Mouse (Mus musculus): ENCODE results near the gene Rtp3. TPM values are rescaled to one million over a fixed set of nuclear protein-coding genes. Genes with fewer than 3 reads are reported as not detected.

Rtp3 gene
- polyA plus RNA-seq, 1 experiment from 2014 or later: not detected

GRCm38 (mm10) chr9:110965062-110965909, 25.1 kb downstream of the Rtp3 start:
- H3K36me3 ChIP-seq: no peaks in the 10 kb centered on the region
- no peak overlapping the region for H3K4me2 ChIP-seq (replicated peaks)
- no peaks in the 10 kb centered on the region for H3K9me3 ChIP-seq
- H3K4me1 ChIP-seq: no peaks in the 10 kb centered on the region
- 92% methylated on average over 22 of the region's 22 CpGs for WGBS
- no peak for ATAC-seq (ENCODE audit: low FRiP score, low read depth)
- no peak overlapping the region for H3K4me3 ChIP-seq
- no peak overlapping the region for H3K27ac ChIP-seq
- no peaks in the 10 kb centered on the region for H3K27me3 ChIP-seq (replicated peaks)
- H3K9ac ChIP-seq: no peak overlapping the region

GRCm38 (mm10) chr9:110963566-110964115, 26.7 kb downstream of the Rtp3 start:
- H3K27me3 ChIP-seq (replicated peaks): no peaks in the 10 kb centered on the region
- no peak overlapping the region for H3K4me2 ChIP-seq (replicated peaks)
- no peaks in the 10 kb centered on the region for H3K36me3 ChIP-seq
- no peaks in the 10 kb centered on the region for H3K4me1 ChIP-seq
- H3K9me3 ChIP-seq: no peaks in the 10 kb centered on the region
- H3K9ac ChIP-seq: no peak overlapping the region
- 91% methylated on average over 8 of the region's 8 CpGs for WGBS
- ATAC-seq (ENCODE audit: low FRiP score, low read depth): no peak
- H3K4me3 ChIP-seq: no peak overlapping the region
- H3K27ac ChIP-seq: no peak overlapping the region

GRCm38 (mm10) chr9:110961386-110961785, 29.0 kb downstream of the Rtp3 start:
- Histone ChIP-seq H3K27me3 (replicated peaks) (no peaks in the 10 kb centered on the region), H3K4me2 (replicated peaks) (no peak overlapping the region), H3K4me1 (no peaks in the 10 kb centered on the region), H3K4me3 (no peak overlapping the region), H3K36me3 (no peaks in the 10 kb centered on the region), H3K9ac (no peak overlapping the region), H3K27ac (no peak overlapping the region), H3K9me3 (no peaks in the 10 kb centered on the region)
- 95% methylated on average over 8 of the region's 8 CpGs for WGBS
- no peak for ATAC-seq (ENCODE audit: low FRiP score, low read depth)

GRCm38 (mm10) chr9:110960230-110961149, 29.9 kb downstream of the Rtp3 start:
- no peaks in the 10 kb centered on the region for H3K4me1 ChIP-seq
- H3K9me3 ChIP-seq: no peaks in the 10 kb centered on the region
- no peak overlapping the region for H3K27ac ChIP-seq
- no peak overlapping the region for H3K9ac ChIP-seq
- H3K36me3 ChIP-seq: no peaks in the 10 kb centered on the region
- ATAC-seq (ENCODE audit: low FRiP score, low read depth): no peak
- no peak overlapping the region for H3K4me3 ChIP-seq
- 0 out of 2 replicates have a peak, but pooled peaks cover 4% of the 10 kb centered on the region for H3K27me3 ChIP-seq (replicated peaks)
- WGBS: 85% methylated on average over 13 of the region's 13 CpGs
- H3K4me2 ChIP-seq (replicated peaks): no peak overlapping the region

GRCm38 (mm10) chr9:110959669-110960068, 30.7 kb downstream of the Rtp3 start:
- H3K9ac ChIP-seq: no peak overlapping the region
- H3K27ac ChIP-seq: no peak overlapping the region
- H3K4me1 ChIP-seq: no peaks in the 10 kb centered on the region
- ATAC-seq (ENCODE audit: low FRiP score, low read depth): no peak
- no peak overlapping the region for H3K4me2 ChIP-seq (replicated peaks)
- no peaks in the 10 kb centered on the region for H3K9me3 ChIP-seq
- WGBS: 85% methylated on average over 5 of the region's 5 CpGs
- H3K27me3 ChIP-seq (replicated peaks): 0 out of 2 replicates have a peak, but pooled peaks cover 4% of the 10 kb centered on the region
- H3K4me3 ChIP-seq: no peak overlapping the region
- H3K36me3 ChIP-seq: no peaks in the 10 kb centered on the region

- no peak overlapping the region for H3K4me3 ChIP-seq
- peaks cover 19% of the 10 kb centered on the region for H3K27me3 ChIP-seq (replicated peaks)
- ATAC-seq (ENCODE audit: low FRiP score, low read depth): no peak
These were observed 34.4 kb downstream of the Rtp3 start for GRCm38 (mm10) chr9:110955962-110956361.

GRCm38 (mm10) chr9:110954681-110955445, 35.5 kb downstream of the Rtp3 start:
- ATAC-seq (ENCODE audit: low FRiP score, low read depth): no peak
- H3K27me3 ChIP-seq (replicated peaks): peaks cover 20% of the 10 kb centered on the region
- no peak overlapping the region for H3K4me3 ChIP-seq
- 52% methylated on average over 2 of the region's 2 CpGs for WGBS
- H3K9me3 ChIP-seq: no peaks in the 10 kb centered on the region
- H3K4me1 ChIP-seq: no peaks in the 10 kb centered on the region
- H3K36me3 ChIP-seq: no peaks in the 10 kb centered on the region
- H3K9ac ChIP-seq: no peak overlapping the region
- 0 out of 2 replicates have a peak overlapping the region, but pooled peaks have one; percentile 97 for H3K4me2 ChIP-seq (replicated peaks)
- H3K27ac ChIP-seq: no peak overlapping the region

More at GRCm38 (mm10) chr9:110955962-110956361, 34.4 kb downstream of the Rtp3 start:
- Histone ChIP-seq H3K27ac (no peak overlapping the region), H3K4me2 (replicated peaks) (no peak overlapping the region), H3K4me1 (no peaks in the 10 kb centered on the region), H3K36me3 (no peaks in the 10 kb centered on the region), H3K9ac (no peak overlapping the region), H3K9me3 (no peaks in the 10 kb centered on the region)
- 87% methylated on average over 6 of the region's 6 CpGs for WGBS

GRCm38 (mm10) chr9:110953550-110954461, 36.6 kb downstream of the Rtp3 start:
- peaks cover 20% of the 10 kb centered on the region for H3K27me3 ChIP-seq (replicated peaks)
- H3K36me3 ChIP-seq: no peaks in the 10 kb centered on the region
- no peaks in the 10 kb centered on the region for H3K9me3 ChIP-seq
- H3K4me2 ChIP-seq (replicated peaks): peak overlapping the region; percentile 97
- peak; percentile 73 for ATAC-seq (ENCODE audit: low FRiP score, low read depth)
- peak overlapping the region; percentile 61; the same call in 1 of the 2 replicates for H3K9ac ChIP-seq
- H3K27ac ChIP-seq: no peak overlapping the region
- H3K4me1 ChIP-seq: no peaks in the 10 kb centered on the region
- H3K4me3 ChIP-seq: peak overlapping the region; percentile 48
- WGBS: 1% methylated on average over 44 of the region's 44 CpGs

- H3K27me3 ChIP-seq (replicated peaks): peaks cover 22% of the 10 kb centered on the region
- H3K4me2 ChIP-seq (replicated peaks): peak overlapping the region; percentile 97
- H3K27ac ChIP-seq: no peak overlapping the region
- ATAC-seq (ENCODE audit: low FRiP score, low read depth): no peak
- H3K4me1 ChIP-seq: no peaks in the 10 kb centered on the region
- no peaks in the 10 kb centered on the region for H3K36me3 ChIP-seq
- no peaks in the 10 kb centered on the region for H3K9me3 ChIP-seq
- peak overlapping the region; percentile 48 for H3K4me3 ChIP-seq
- H3K9ac ChIP-seq: 0 out of 2 replicates have a peak overlapping the region, but pooled peaks have one; percentile 61
- WGBS: 45% methylated on average over 5 of the region's 5 CpGs
These were observed 37.3 kb downstream of the Rtp3 start for GRCm38 (mm10) chr9:110952931-110953549.

GRCm38 (mm10) chr9:110952398-110952797, 38.0 kb downstream of the Rtp3 start:
- no peak for ATAC-seq (ENCODE audit: low FRiP score, low read depth)
- WGBS: 59% methylated on average over 6 of the region's 6 CpGs
- 0 out of 2 replicates have a peak, but pooled peaks cover 1% of the 10 kb centered on the region for H3K4me1 ChIP-seq
- H3K27ac ChIP-seq: no peak overlapping the region
- H3K36me3 ChIP-seq: no peaks in the 10 kb centered on the region
- peaks cover 28% of the 10 kb centered on the region for H3K27me3 ChIP-seq (replicated peaks)
- no peaks in the 10 kb centered on the region for H3K9me3 ChIP-seq
- no peak overlapping the region for H3K9ac ChIP-seq
- no peak overlapping the region for H3K4me3 ChIP-seq
- H3K4me2 ChIP-seq (replicated peaks): no peak overlapping the region
